Comparison of ENCODE assay signal across 9 mouse cellular contexts in the genomic region with DNA sequence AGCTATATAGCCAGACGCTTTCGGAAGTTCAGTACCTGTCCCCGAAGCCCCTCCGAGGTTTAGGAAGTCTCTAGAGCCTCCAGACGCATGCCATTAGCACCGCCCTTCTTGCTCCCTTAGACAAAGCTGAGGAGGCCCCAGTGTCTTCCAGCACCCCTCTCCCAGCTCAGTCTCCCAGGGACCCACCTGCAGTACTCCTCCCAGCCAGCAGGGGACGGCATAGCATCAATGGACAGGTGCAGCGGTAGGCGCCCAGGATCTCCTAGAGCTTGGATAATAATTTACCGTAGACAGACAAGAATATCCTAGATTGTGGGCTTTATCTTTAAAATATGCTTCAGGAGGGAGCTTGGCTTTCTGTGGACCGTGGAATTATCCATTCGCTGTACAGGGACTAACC. TPM values are rescaled to one million over a fixed set of nuclear protein-coding genes. Genes with fewer than 3 reads are reported as not detected.
DNase-seq lines count a peak whose midpoint lies in the region; ATAC-seq and TF ChIP-seq lines count a peak whose summit lies in the region.
"Had no signal": no experiment of that assay in that cellular context is flagged by ENCODE, and none has a peak within 500 bp of the region (broad histone marks: within the 10 kb centered on the region; RNA-seq: fewer than 3 reads in every experiment).

No protein-coding gene starts in this region.

- 13% methylated on average over 12 of the region's 12 CpGs for WGBS in forebrain, embryonic 16.5 days
- WGBS in hindbrain, embryonic 12.5 days, result 15% methylated on average over 12 of the region's 12 CpGs

- TF ChIP-seq CTCF in G1E (IDR thresholded peaks at IDR 0.05; ENCODE audit: low read depth, low read length), result peak; percentile 98

- no peak overlapping the region for H3K9ac ChIP-seq in forebrain, embryonic 16.5 days (replicated peaks; ENCODE audit: low read depth, low read length)
- no peak overlapping the region for H3K9ac ChIP-seq in hindbrain, embryonic 12.5 days
- H3K9ac ChIP-seq: hindbrain, embryonic 15.5 days had no signal

- no peak overlapping the region for H3K4me3 ChIP-seq in G1E (ENCODE audit: low read depth, low read length)
- H3K4me3 ChIP-seq in forebrain, embryonic 16.5 days (replicated peaks; ENCODE audit: low read length), result no peak overlapping the region
- H3K4me3 ChIP-seq in hindbrain, embryonic 12.5 days, result no peak overlapping the region
- H3K4me3 ChIP-seq: hindbrain, embryonic 15.5 days had no signal

- H3K4me1 ChIP-seq in G1E (ENCODE audit: insufficient read depth, low read depth, low read length), result peaks cover 13% of the 10 kb centered on the region
- H3K4me1 ChIP-seq in forebrain, embryonic 16.5 days (replicated peaks; ENCODE audit: control insufficient read depth, insufficient read depth, low read length), result peaks cover 4% of the 10 kb centered on the region; the same call in 1 of the 2 replicates
- peaks cover 13% of the 10 kb centered on the region for H3K4me1 ChIP-seq in hindbrain, embryonic 12.5 days
- H3K4me1 ChIP-seq: hindbrain, embryonic 15.5 days had no signal

- no peak overlapping the region for H3K27ac ChIP-seq in forebrain, embryonic 16.5 days (ENCODE audit: low read length)
- no peak overlapping the region for H3K27ac ChIP-seq in hindbrain, embryonic 12.5 days
- H3K27ac ChIP-seq: hindbrain, embryonic 15.5 days had no signal

- H3K4me2 ChIP-seq in forebrain, embryonic 16.5 days (ENCODE audit: low read length), result no peak overlapping the region
- H3K4me2 ChIP-seq in hindbrain, embryonic 12.5 days (replicated peaks), result no peak overlapping the region
- H3K4me2 ChIP-seq: hindbrain, embryonic 15.5 days had no signal

- DNase-seq in G1E (ENCODE audit: low spot score), result peak; percentile 34
- DNase-seq in c-Kit-positive CD71-positive TER-119-negative erythroid progenitor cells, embryonic 14.5 days (ENCODE audit: low read depth), result peak; percentile 41
- peak; percentile 58 to 73 for DNase-seq in layer of hippocampus, postnatal 36 days
- DNase-seq in lung, postnatal 4 days, result peak; percentile 80 to 90
- DNase-seq in right cerebral cortex, postnatal 10 days (ENCODE audit: low spot score in 2 of 2), result peak; percentile 63 to 80
- DNase-seq in urinary bladder, postnatal 14 days (ENCODE audit: low spot score), result peak; percentile 84

- no peaks in the 10 kb centered on the region for H3K36me3 ChIP-seq in G1E (replicated peaks)
- no peaks in the 10 kb centered on the region for H3K36me3 ChIP-seq in forebrain, embryonic 16.5 days (ENCODE audit: control insufficient read depth, insufficient read depth)
- no peaks in the 10 kb centered on the region for H3K36me3 ChIP-seq in hindbrain, embryonic 12.5 days
- H3K36me3 ChIP-seq: hindbrain, embryonic 15.5 days had no signal

- H3K9me3 ChIP-seq in G1E (replicated peaks), result no peaks in the 10 kb centered on the region
- H3K9me3 ChIP-seq in forebrain, embryonic 16.5 days (ENCODE audit: control insufficient read depth, low read length), result no peaks in the 10 kb centered on the region
- no peaks in the 10 kb centered on the region for H3K9me3 ChIP-seq in hindbrain, embryonic 12.5 days (replicated peaks)
- H3K9me3 ChIP-seq: hindbrain, embryonic 15.5 days had no signal

- peak; percentile 29 for ATAC-seq in G1E (ENCODE audit: extremely low read depth, insufficient number of reproducible peaks, low FRiP score, poor library complexity, severe bottlenecking)
- peak; percentile 49; the same call in 1 of the 2 replicates for ATAC-seq in forebrain, embryonic 16.5 days
- ATAC-seq in hindbrain, embryonic 12.5 days (ENCODE audit: low FRiP score), result peak; percentile 62

- H3K27me3 ChIP-seq in G1E (ENCODE audit: insufficient read depth, low read length), result peaks cover 32% of the 10 kb centered on the region
- no peaks in the 10 kb centered on the region for H3K27me3 ChIP-seq in forebrain, embryonic 16.5 days (replicated peaks; ENCODE audit: control insufficient read depth, insufficient read depth, low read length)
- H3K27me3 ChIP-seq in hindbrain, embryonic 12.5 days, result no peaks in the 10 kb centered on the region
- H3K27me3 ChIP-seq: hindbrain, embryonic 15.5 days had no signal

RNA-seq across cellular contexts. Expression of gene Srp14, which starts 7.4 kb away (rescaled TPM):
- total RNA-seq in G1E (2014; fragmentation: Nextera tagmentation), result 107 and 121 TPM in 2 replicates
- 303 and 317 TPM in 2 replicates for total RNA-seq in G1E (2017)
- 69.1 and 110 TPM in 2 replicates for polyA plus RNA-seq in G1E (2012)
- polyA plus RNA-seq in forebrain, embryonic 16.5 days (2015; fragmentation: Nextera tagmentation; extraction: Ambion mirVana), result 316 and 322 TPM in 2 replicates
- polyA plus RNA-seq in hindbrain, embryonic 12.5 days (2016; fragmentation: Nextera tagmentation; extraction: Ambion mirVana), result 261 and 288 TPM in 2 replicates
- total RNA-seq in layer of hippocampus, postnatal 36 days (2021), result 100 to 1,000 TPM; 168 to 197 TPM

Comparison
In these comparisons a context has a peak if more than half of its experiments do, and no peak if none do; other contexts are left out.
1. DNase-seq: peak in every context shown above with its lines; median percentile 85 in lung, postnatal 4 days; 84 in urinary bladder, postnatal 14 days; 72 in right cerebral cortex, postnatal 10 days; 66 in layer of hippocampus, postnatal 36 days; 41 in c-Kit-positive CD71-positive TER-119-negative erythroid progenitor cells, embryonic 14.5 days; 34 in G1E.